In genomic region chr11:60478121-60478520, GRCm38 (mm10) we compare ENCODE assay signal across 10 mouse cellular contexts. TPM values are rescaled to one million over a fixed set of nuclear protein-coding genes. Genes with fewer than 3 reads are reported as not detected.
DNase-seq lines count a peak whose midpoint lies in the region; ATAC-seq and TF ChIP-seq lines count a peak whose summit lies in the region.
"Had no signal": no experiment of that assay in that cellular context is flagged by ENCODE, and none has a peak within 500 bp of the region (broad histone marks: within the 10 kb centered on the region; RNA-seq: fewer than 3 reads in every experiment).

No protein-coding gene starts in this region.

- H3K4me3 ChIP-seq in heart, embryonic 10.5 days: peak overlapping the region; percentile 49
- no peak overlapping the region for H3K4me3 ChIP-seq in heart, adult 2 months
- H3K4me3 ChIP-seq in liver, embryonic 15.5 days (replicated peaks): no peak overlapping the region
- H3K4me3 ChIP-seq: forebrain, embryonic 15.5 days had no signal

- TF ChIP-seq EP300 in heart, adult 2 months (IDR thresholded peaks at IDR 0.05; ENCODE audit: insufficient read depth, low read depth, low read length): no peak

- H3K9me3 ChIP-seq in heart, embryonic 10.5 days: no peaks in the 10 kb centered on the region
- no peaks in the 10 kb centered on the region for H3K9me3 ChIP-seq in liver, embryonic 15.5 days (replicated peaks)
- H3K9me3 ChIP-seq: forebrain, embryonic 15.5 days had no signal

- intact Hi-C loops in heart, adult 2 months (cut with DNase I): no loop called here

- DNase-seq in heart, embryonic 10.5 days (ENCODE audit: low spot score): peak; percentile 81
- DNase-seq in heart, adult 2 months: no peak
- DNase-seq in retina, postnatal 1 day: peak; percentile 13
- DNase-seq in retina, embryonic 14.5 days (ENCODE audit: low spot score): no peak
- DNase-seq in left cerebral cortex, adult 18-20 months (ENCODE audit: low spot score in 2 of 2): no peak
- DNase-seq in frontal cortex, postnatal 14 days (ENCODE audit: low spot score in 2 of 2): no peak
- DNase-seq in right cerebral cortex, postnatal 4 days: no peak
- DNase-seq: thymus, postnatal 36 days had no signal

- WGBS in heart, embryonic 10.5 days: 28% methylated on average over 17 of the region's 17 CpGs
- WGBS in heart, adult 2 months: 18% methylated on average over 17 of the region's 17 CpGs
- WGBS in liver, embryonic 15.5 days (ENCODE audit: insufficient replicate concordance): 32% methylated on average over 17 of the region's 17 CpGs

- no peaks in the 10 kb centered on the region for H3K36me3 ChIP-seq in heart, embryonic 10.5 days
- H3K36me3 ChIP-seq in heart, adult 2 months (ENCODE audit: control insufficient read depth, insufficient read depth, low read length): no peaks in the 10 kb centered on the region
- no peaks in the 10 kb centered on the region for H3K36me3 ChIP-seq in liver, embryonic 15.5 days (replicated peaks)
- H3K36me3 ChIP-seq: forebrain, embryonic 15.5 days had no signal

- H3K79me2 ChIP-seq in heart, adult 2 months (replicated peaks; ENCODE audit: control insufficient read depth, insufficient read depth, low read length): no peaks in the 10 kb centered on the region

- TF ChIP-seq CTCF in heart, adult 2 months (IDR thresholded peaks at IDR 0.05): no peak

- peaks cover 16% of the 10 kb centered on the region for H3K4me1 ChIP-seq in heart, embryonic 10.5 days
- no peaks in the 10 kb centered on the region for H3K4me1 ChIP-seq in heart, adult 2 months (ENCODE audit: control insufficient read depth, insufficient read depth, low read length)
- peaks cover 16% of the 10 kb centered on the region for H3K4me1 ChIP-seq in liver, embryonic 15.5 days (replicated peaks)
- H3K4me1 ChIP-seq: forebrain, embryonic 15.5 days had no signal

- H3K27me3 ChIP-seq in heart, embryonic 10.5 days (ENCODE audit: insufficient read depth, poor library complexity, severe bottlenecking): peaks cover 35% of the 10 kb centered on the region
- H3K27me3 ChIP-seq in heart, adult 2 months (ENCODE audit: control insufficient read depth, insufficient read depth, low read length): no peaks in the 10 kb centered on the region
- peaks cover 10% of the 10 kb centered on the region for H3K27me3 ChIP-seq in liver, embryonic 15.5 days
- H3K27me3 ChIP-seq: forebrain, embryonic 15.5 days had no signal

- H3K4me2 ChIP-seq in liver, embryonic 15.5 days: peak overlapping the region; percentile 38
- H3K4me2 ChIP-seq: forebrain, embryonic 15.5 days had no signal

- H3K27ac ChIP-seq in heart, embryonic 10.5 days: peak overlapping the region; percentile 62
- no peak overlapping the region for H3K27ac ChIP-seq in heart, adult 2 months
- no peak overlapping the region for H3K27ac ChIP-seq in liver, embryonic 15.5 days (replicated peaks)
- H3K27ac ChIP-seq: forebrain, embryonic 15.5 days had no signal

- no peak; the same call in 1 of the 2 replicates for ATAC-seq in liver, embryonic 15.5 days (ENCODE audit: insufficient read depth)
- ATAC-seq: forebrain, embryonic 15.5 days had no signal

- H3K9ac ChIP-seq in heart, adult 2 months (ENCODE audit: low read depth, low read length): no peak overlapping the region
- no peak overlapping the region for H3K9ac ChIP-seq in liver, embryonic 15.5 days
- H3K9ac ChIP-seq: forebrain, embryonic 15.5 days had no signal

- TF ChIP-seq POLR2A in heart, adult 2 months (IDR thresholded peaks at IDR 0.05; ENCODE audit: insufficient read depth, low read depth, low read length): no peak

RNA-seq across cellular contexts. Expression of gene Myo15, which starts 9.0 kb away (rescaled TPM):
- polyA plus RNA-seq in heart, embryonic 10.5 days (2016; fragmentation: Nextera tagmentation; extraction: Ambion mirVana): 0.25 and 0.28 TPM in 2 replicates
- under 1 TPM; 0.03 to 0.05 TPM for total RNA-seq in heart, adult 2 months (2021)
- 0.03 and 0.06 TPM in 2 replicates for polyA plus RNA-seq in heart, adult 2 months (2012; rRNA removed)
- 0.25 and 0.32 TPM in 2 replicates for polyA plus RNA-seq in liver, embryonic 15.5 days (2015; fragmentation: Nextera tagmentation; extraction: Ambion mirVana)
- under 1 TPM; 0.05 to 0.12 TPM for total RNA-seq in left cerebral cortex, adult 18-20 months (2021)
- polyA plus RNA-seq: forebrain, embryonic 15.5 days had no signal

RNA-seq across cellular contexts. Expression of gene Drg2, which starts 23.7 kb away (rescaled TPM):
- polyA plus RNA-seq in heart, embryonic 10.5 days (2016; fragmentation: Nextera tagmentation; extraction: Ambion mirVana): 87.6 and 112 TPM in 2 replicates
- 10 to 100 TPM; 28.1 to 28.8 TPM for total RNA-seq in heart, adult 2 months (2021)
- polyA plus RNA-seq in heart, adult 2 months (2012; rRNA removed): 34.4 and 40.4 TPM in 2 replicates
- polyA plus RNA-seq in liver, embryonic 15.5 days (2015; fragmentation: Nextera tagmentation; extraction: Ambion mirVana): 37.2 and 38.8 TPM in 2 replicates
- 10 to 100 TPM; 69.8 to 70.2 TPM for total RNA-seq in left cerebral cortex, adult 18-20 months (2021)

RNA-seq across cellular contexts. Expression of gene Alkbh5, which starts 58.1 kb away (rescaled TPM):
- polyA plus RNA-seq in heart, embryonic 10.5 days (2016; fragmentation: Nextera tagmentation; extraction: Ambion mirVana): 32.5 and 38.6 TPM in 2 replicates
- 10 to 100 TPM; 80.1 to 90.3 TPM for total RNA-seq in heart, adult 2 months (2021)
- 24.0 and 36.7 TPM in 2 replicates for polyA plus RNA-seq in heart, adult 2 months (2012; rRNA removed)
- polyA plus RNA-seq in liver, embryonic 15.5 days (2015; fragmentation: Nextera tagmentation; extraction: Ambion mirVana): 16.8 and 17.3 TPM in 2 replicates
- total RNA-seq in left cerebral cortex, adult 18-20 months (2021): 10 to 100 TPM; 61.0 to 62.5 TPM

RNA-seq across cellular contexts. Expression of gene Atpaf2, which starts 59.9 kb away (rescaled TPM):
- 61.7 and 63.8 TPM in 2 replicates for polyA plus RNA-seq in heart, embryonic 10.5 days (2016; fragmentation: Nextera tagmentation; extraction: Ambion mirVana)
- 10 to 100 TPM; 39.8 to 45.3 TPM for total RNA-seq in heart, adult 2 months (2021)
- polyA plus RNA-seq in heart, adult 2 months (2012; rRNA removed): 37.7 and 46.7 TPM in 2 replicates
- 29.7 and 32.5 TPM in 2 replicates for polyA plus RNA-seq in liver, embryonic 15.5 days (2015; fragmentation: Nextera tagmentation; extraction: Ambion mirVana)
- total RNA-seq in left cerebral cortex, adult 18-20 months (2021): 10 to 100 TPM; 26.9 to 32.1 TPM

Comparison
In these comparisons a context has a peak if more than half of its experiments do, and no peak if none do; other contexts are left out.
1. DNase-seq: peak in heart, embryonic 10.5 days (single experiment) and retina, postnatal 1 day (single experiment); none in heart, adult 2 months (0 of 2), retina, embryonic 14.5 days (single experiment), left cerebral cortex, adult 18-20 months (0 of 2), frontal cortex, postnatal 14 days (0 of 2) and right cerebral cortex, postnatal 4 days (single experiment).